Mouse (Mus musculus) B cell, adult 2 months (primary cell): Measurements from ENCODE around the gene RPS10-NUDT3.

Experiments used
- DNase-seq, 2 experiments: peaks; one replicate each; pipeline ENCODE4 v3.0.0; 2022

The RPS10-NUDT3 gene

GRCm38 (mm10) chr17:27609576-27609975 is 25.4 kb downstream of the RPS10-NUDT3 start:
- no peak for DNase-seq

DNA sequence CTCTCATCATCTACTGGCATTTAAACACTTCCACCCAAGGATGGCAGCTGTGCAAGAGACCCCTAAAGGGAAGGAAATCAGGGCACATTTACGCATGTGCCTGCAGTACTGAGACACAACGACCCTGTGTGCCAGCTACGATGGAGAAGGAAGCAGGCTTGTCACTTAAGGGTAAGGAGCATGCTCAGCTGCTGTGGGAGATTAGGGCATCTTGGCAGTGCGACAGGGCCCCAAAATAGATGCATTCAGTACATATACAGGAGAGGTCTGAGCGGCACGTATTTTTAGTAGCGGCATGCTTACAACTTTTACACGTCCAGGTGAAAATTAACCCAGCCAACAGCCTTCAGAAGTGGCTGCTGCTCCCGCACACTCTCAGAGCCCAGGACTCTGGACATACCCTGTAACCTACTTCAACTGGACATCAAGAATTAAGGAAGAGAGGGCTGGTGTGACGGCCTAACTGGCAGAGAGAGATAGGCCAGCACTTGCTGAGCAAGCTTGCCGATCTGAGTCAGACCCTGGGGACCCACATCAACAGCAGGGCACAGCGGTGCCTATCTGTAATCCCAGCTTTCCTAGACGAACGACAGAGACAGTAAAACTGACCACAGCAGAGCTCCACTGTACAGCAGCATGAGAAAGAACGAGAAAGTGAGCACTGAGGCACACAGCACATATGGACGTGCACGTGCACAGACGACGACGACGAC is 31.3 kb downstream of the RPS10-NUDT3 start:
- DNase-seq, result no peak

- DNase-seq, result no peak
Observed at GRCm38 (mm10) chr17:27603036-27603435, 32.0 kb downstream of the RPS10-NUDT3 start.

DNA sequence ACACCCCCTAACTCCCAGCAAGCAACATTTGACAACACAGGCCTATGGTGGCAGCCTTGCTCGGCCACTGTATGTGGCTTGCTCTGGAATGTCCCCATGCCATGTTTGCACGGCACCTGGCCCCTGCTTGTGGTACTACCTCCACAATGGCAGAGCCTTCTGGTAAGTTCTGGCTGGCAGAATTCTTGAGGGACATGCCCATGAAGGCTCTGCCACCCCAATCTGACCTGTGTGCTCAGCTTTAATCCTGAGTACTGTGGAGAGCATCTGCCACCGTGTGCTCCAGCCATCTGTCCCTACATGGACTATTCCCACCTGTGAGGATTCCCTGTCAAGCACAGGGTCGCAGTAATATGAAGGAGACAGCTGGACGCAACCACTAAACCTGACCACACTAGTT is 34.2 kb downstream of the RPS10-NUDT3 start:
- no peak for DNase-seq

DNA sequence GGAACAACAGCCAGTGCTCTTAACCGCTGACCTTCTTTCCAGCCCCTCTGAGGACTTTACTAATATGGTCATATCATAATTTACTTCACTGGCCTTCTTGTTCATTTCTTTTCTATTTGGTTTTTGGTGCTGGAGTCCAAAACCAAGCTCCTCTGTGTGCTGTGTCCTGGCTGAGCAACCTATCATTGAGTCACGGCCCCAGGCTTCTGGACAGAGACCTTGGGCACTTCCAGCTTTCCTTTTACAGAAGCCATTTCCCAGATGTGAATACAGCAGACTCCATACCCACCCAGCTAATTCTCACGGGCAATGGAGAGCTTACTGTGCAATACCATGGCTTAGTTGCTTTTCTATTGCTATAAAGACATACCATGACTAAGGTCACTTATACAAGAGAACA is 34.7 kb downstream of the RPS10-NUDT3 start:
- no peak for DNase-seq

DNA sequence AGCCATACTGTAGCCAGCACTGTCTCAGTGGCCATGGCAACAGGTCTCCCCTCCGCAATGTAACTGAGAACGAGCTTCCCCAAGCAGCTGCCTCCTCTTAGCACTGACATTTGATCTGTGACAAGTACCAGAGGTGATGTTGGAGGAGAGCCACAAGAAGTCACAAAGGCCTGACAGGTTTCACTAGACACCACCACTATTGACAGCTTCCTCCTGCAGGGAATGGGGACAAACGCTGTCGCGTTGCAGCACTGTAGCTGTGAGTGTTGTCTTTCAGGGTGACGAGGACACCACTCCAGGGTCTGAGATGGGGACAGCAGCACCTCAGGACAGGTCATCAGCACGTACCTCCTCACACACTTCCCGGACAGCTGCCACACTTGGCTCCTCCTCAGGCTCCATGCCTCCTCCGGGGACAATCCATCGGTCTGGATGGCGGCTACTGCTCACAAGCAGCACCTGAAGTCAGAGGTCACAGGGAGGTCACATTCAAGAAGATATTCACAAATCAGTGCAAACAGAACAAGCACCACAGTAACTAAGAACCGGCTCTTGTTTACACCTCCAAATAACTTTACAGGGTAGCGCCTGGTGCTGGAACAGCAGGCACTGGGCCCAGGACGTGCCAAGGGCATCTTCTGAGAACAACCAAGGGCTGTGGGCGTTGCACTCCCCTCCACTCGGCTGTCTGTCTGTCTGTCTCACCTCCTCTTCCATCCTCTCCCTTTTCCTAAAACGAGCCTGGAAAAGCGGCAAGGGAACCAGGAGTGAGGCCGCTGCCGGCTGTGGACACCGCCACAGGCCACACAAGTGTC is 38.4 kb downstream of the RPS10-NUDT3 start:
- DNase-seq, result no peak

DNA sequence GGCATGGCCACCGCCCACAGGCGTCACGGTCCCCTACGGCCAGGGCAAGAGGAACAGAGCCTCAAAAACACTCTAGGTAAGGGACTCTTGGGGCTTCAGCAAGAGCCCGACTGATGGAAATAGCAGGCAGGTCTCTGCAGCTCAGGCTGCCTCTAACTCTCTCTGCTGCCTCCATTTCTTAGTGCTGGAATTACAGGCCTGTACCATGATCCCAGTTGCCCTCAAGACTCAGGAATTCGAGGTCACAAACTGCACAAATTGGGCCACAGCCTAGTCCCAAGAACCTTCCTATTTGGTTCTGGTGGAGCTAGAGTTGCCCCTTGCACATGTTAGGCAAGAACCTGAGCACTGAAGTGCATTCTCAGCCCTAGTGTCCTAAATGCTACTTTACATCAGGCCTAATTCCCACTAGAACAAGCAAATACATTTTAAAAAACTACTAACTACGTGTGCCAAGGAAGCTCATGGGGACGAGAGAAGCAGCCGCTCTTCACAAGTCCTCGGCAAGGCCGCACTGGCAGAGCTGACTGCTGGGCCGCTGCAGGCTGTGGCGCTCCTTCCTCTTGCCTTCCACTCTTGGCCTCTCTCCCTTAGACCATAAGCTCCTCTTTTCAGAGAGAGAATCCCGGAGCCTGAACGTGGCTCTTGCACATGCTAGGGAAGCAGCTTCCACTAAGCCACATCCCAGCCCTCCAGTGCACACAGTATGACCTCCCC is 39.2 kb downstream of the RPS10-NUDT3 start:
- DNase-seq, result no peak

DNA sequence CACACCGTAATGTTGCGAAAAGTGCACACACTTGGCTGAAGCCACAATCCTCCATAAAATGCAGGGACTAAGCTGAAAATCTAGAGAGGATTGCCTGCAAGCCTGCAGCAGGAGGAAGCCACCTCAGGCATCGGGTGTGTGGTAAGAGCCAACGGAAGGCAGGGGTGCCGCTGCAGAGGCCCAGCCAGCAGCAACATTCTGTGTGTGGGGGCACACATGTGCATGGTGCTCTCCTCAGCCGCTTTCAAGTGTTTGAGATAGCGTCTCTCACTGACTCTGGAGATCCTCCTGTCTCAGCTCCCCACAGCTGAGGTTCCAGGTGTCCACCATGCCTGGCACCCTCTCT is 42.5 kb downstream of the RPS10-NUDT3 start:
- DNase-seq, result no peak

- peak; percentile 9 to 27 for DNase-seq
Observed at GRCm38 (mm10) chr17:27591826-27592564, 43.0 kb downstream of the RPS10-NUDT3 start.

- DNase-seq, result peak; percentile 12 to 17
Observed at GRCm38 (mm10) chr17:27588231-27588630, 46.8 kb downstream of the RPS10-NUDT3 start.

GRCm38 (mm10) chr17:27587252-27587651 is 47.8 kb downstream of the RPS10-NUDT3 start:
- no peak for DNase-seq

DNA sequence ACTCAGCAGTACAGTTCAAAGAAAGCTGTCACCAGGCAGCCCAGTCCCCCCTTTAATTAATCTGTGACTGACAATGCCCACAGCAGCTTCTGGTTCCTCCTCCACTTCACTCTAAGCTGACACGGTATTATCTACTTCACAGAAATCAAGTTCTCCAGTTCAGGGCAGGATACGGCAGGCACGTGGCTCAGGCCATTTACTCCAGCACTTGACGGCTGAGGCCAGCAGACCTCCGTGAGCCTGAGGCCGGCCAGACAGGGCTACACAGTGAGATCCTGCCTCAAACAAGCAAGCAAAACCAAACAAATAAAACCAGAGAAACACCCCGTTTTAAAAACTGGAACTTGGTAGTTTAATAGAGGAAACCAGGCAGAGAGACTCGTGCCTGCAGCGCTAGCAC is 48.4 kb downstream of the RPS10-NUDT3 start:
- no peak for DNase-seq

- DNase-seq, result no peak
Observed at GRCm38 (mm10) chr17:27583185-27583894, 51.7 kb downstream of the RPS10-NUDT3 start.

GRCm38 (mm10) chr17:27580392-27581068 is 54.5 kb downstream of the RPS10-NUDT3 start:
- DNase-seq, result no peak

DNA sequence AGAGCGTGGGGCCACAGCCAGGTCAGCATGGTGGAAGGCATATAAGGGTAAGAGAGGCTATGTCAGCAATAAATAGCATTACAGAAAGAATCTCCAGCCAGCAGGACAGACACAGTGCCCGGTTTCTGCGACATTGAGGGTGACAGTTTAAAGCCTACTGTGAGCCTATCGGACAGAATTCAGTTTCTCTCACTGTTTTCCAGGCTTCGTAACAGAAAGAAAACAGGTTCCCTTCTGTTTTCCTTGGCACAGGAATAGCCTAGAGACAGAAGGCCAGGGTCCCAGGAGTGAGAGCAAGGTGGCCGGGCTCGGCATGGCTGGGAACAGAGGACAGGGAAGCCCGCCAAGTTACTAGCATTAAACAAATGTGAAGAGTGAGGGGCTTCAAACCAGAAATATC is 55.2 kb downstream of the RPS10-NUDT3 start:
- no peak for DNase-seq

DNA sequence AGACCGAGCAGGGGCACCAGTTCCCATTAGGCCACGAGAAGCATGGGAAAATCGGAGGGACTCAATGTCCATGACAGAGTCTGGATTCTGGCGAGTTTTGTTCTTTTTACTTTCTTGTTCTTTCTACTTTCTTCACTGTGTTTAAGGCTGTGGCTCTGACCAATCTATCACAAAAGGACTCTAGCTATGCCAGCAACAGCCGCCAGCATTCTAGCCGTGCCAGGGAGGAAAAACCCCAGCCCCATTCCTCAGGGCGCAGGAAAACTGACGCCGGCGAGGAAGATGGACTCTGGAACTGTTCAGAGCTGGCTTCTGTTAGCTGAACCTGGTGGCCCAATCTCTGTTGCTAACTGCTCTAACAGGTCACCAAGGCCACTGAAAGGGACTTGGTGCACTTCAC is 56.5 kb downstream of the RPS10-NUDT3 start:
- DNase-seq, result no peak

DNA sequence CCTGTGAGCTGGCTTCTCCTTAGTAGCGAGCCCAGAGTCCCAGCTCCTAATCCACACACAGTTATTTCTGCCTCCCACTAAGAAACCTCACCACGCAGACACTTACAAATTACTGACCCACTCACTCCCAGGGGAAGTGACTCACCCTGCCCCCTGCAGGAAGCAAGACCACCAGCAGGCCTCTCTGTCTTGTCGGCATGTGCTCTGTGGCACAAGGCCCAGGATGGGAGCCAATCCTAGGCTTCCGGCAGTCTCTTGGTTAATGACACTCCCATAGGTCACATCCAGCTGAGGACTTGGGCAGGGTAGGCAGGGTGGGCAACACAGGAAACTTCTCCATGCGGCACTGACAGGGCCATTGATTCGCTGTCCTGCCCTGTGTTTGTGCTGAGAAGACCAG is 57.6 kb downstream of the RPS10-NUDT3 start:
- DNase-seq, result peak in 1 of 2 experiments; percentile 24

DNA sequence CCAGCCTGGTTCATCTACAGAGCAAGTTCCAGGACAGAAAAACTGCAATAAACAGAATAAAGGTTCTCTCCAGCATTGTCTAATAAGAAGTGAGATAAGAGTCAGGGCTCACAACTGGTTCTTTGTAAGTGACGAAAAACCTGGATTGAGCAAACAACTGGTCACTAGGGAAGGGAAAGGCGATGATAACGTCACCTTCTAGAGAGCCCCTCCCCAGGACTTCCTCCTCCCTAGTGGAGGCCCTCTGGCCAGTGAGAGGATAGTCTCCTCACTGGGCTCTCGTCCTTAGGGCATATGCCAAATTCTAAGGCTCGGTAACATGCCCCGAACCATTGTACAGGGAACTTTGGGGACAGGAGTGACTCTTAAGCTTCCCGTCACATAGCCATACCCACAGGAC is 59.0 kb downstream of the RPS10-NUDT3 start:
- DNase-seq, result no peak

- no peak for DNase-seq
Observed at GRCm38 (mm10) chr17:27575116-27575776, 59.8 kb downstream of the RPS10-NUDT3 start.

GRCm38 (mm10) chr17:27574470-27575115 is 60.4 kb downstream of the RPS10-NUDT3 start:
- DNase-seq, result no peak
